Mouse (Mus musculus) liver, embryonic 14.5 days (tissue): Measurements from ENCODE around the gene Ccdc137. TPM values are rescaled to one million over a fixed set of nuclear protein-coding genes. Genes with fewer than 3 reads are reported as not detected.
A peak's percentile ranks its signal among the peaks of the same experiment; 100 is the strongest.

Experiments
- ATAC-seq: fragments of 200-750 bp; cut with Nextera tagmentation; 2 replicates; pipeline ENCODE4 v1.8.0; 2017; ENCODE audit warnings: moderate number of reproducible peaks, mild to moderate bottlenecking, moderate library complexity; ENCODE audit not compliant: insufficient read depth
- DNase-seq, 3 experiments: peaks; one replicate each; pipeline ENCODE4 v3.0.0-alpha.2; 2012 to 2013; ENCODE audit warnings: low read depth in 3 of 3, low spot score in 3 of 3
- H3K27ac ChIP-seq: fragments of 300-500 bp; sonication (generic); 2 replicates; pipeline ENCODE4 v1.5.1; 2014; ENCODE audit warnings: moderate library complexity, mild to moderate bottlenecking, control low read depth, inconsistent platforms
- H3K27me3 ChIP-seq: fragments of 300-500 bp; sonication (generic); 2 replicates; pipeline ENCODE4 v1.6.1; 2014; ENCODE audit warnings: mild to moderate bottlenecking, low read length, moderate library complexity; ENCODE audit not compliant: control insufficient read depth, insufficient read depth
- H3K36me3 ChIP-seq: fragments of 300-500 bp; sonication (generic); replicated peaks from 2 replicates; pipeline ENCODE4 v1.6.1; 2014; ENCODE audit warnings: low read depth; ENCODE audit not compliant: control insufficient read depth, insufficient read depth
- H3K4me1 ChIP-seq, 2 experiments: fragments of 200-500 bp in 1 of 2; fragments of 300-500 bp in 1 of 2; sonication (generic) in 1 of 2; replicated peaks; 2 replicates each; pipeline ENCODE4 v1.6.1; 2012 to 2014; ENCODE audit warnings: antibody characterized with exemption in 1 of 2, inconsistent platforms in 1 of 2, low read length in 1 of 2; ENCODE audit not compliant: control insufficient read depth in 2 of 2, insufficient read depth in 2 of 2
- H3K4me2 ChIP-seq: fragments of 300-500 bp; sonication (generic); 2 replicates; pipeline ENCODE4 v1.6.1; 2014; ENCODE audit warnings: low read depth, mild to moderate bottlenecking, control low read depth, moderate library complexity
- H3K4me3 ChIP-seq, 2 experiments: fragments of 200-500 bp in 1 of 2; fragments of 300-500 bp in 1 of 2; sonication (generic) in 1 of 2; 2 replicates each; pipeline ENCODE4 v1.5.1; 2012 to 2014; ENCODE audit warnings: low read depth in 2 of 2, low read length in 2 of 2, mild to moderate bottlenecking in 2 of 2, control low read depth in 1 of 2, inconsistent platforms in 1 of 2, moderate library complexity in 1 of 2; ENCODE audit not compliant: insufficient read depth in 1 of 2
- H3K9ac ChIP-seq: fragments of 300-500 bp; sonication (generic); replicated peaks from 2 replicates; pipeline ENCODE4 v1.6.1; 2014; ENCODE audit warnings: mild to moderate bottlenecking, control low read depth, moderate library complexity
- H3K9me3 ChIP-seq: fragments of 300-500 bp; sonication (generic); 2 replicates; pipeline ENCODE4 v1.6.1; 2016; ENCODE audit warnings: low read length, mixed read lengths; ENCODE audit not compliant: control insufficient read depth
- CTCF ChIP-seq: IDR thresholded peaks from 2 replicates; pipeline ENCODE4 v1.5.1; 2016; ENCODE audit warnings: antibody characterized with exemption, low read depth, control low read depth
- EP300 ChIP-seq: IDR thresholded peaks from 2 replicates; pipeline ENCODE4 v1.6.1; 2016; ENCODE audit warnings: antibody characterized with exemption, low read depth
- WGBS: fragments of 180-500 bp; shearing (Covaris S2); extraction: QIAGEN DNeasy Blood & Tissue Kit; methylation state at CpG from one replicate; pipeline ENCODE4 v1.1.7; 2014; ENCODE audit not compliant: insufficient replicate concordance; 5-methylcytosine and 5-hydroxymethylcytosine counted together
- polyA plus RNA-seq, 2 experiments: library from polyadenylated mRNA; depleted of rRNA in 1 of 2; stranded (reverse) in 1 of 2; unstranded in 1 of 2; fragments of >200 nt; fragmentation: Nextera tagmentation in 1 of 2; extraction: Ambion mirVana in 1 of 2; gene quantifications; 2 replicates each; pipeline versions ENCODE4 v1.2.1 to v1.2.3; 2012 to 2014

Gene Ccdc137
- polyA plus RNA-seq, 2 experiments = 11.1 to 15.9 TPM

DNA sequence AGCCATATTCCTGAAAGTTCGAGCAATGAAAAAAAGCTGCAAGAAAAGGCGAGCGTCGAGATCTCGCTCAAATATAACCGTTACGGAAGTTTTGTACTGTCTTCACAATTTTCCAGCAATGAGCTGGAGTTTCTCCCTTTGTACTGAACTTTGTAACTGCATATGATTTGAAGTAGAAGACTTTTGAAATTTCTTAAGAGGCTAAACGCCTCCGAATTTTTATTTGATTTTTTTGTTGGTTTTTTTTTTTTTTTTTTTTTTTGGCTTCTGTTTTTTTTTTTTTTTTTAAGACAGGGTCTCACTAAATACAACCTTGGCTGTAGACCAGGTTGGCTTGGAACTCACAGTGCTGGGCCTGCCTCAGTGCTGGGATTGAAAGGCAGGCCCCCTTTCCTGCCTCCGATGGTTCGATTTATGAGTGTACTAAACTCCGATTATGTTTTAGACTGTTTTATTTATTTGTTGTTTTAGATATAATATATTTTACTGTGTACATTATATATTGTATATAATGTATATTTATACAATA is 20.0 kb upstream of the Ccdc137 start:
- peak overlapping the region; percentile 93 for H3K4me2 ChIP-seq
- 27% methylated on average over 12 of the region's 12 CpGs for WGBS
- H3K27me3 ChIP-seq = no peaks in the 10 kb centered on the region
- H3K9ac ChIP-seq = peak overlapping the region; percentile 91
- peak overlapping the region; percentile 75 for H3K27ac ChIP-seq
- H3K4me3 ChIP-seq = peak overlapping the region; percentile 84 to 96
- peaks cover 9 to 10% of the 10 kb centered on the region in 2 experiments for H3K4me1 ChIP-seq
- ATAC-seq (no peak), DNase-seq (no peak)
- no peaks in the 10 kb centered on the region for H3K9me3 ChIP-seq
- TF ChIP-seq EP300 (no peak), CTCF (no peak)
- peaks cover 10% of the 10 kb centered on the region for H3K36me3 ChIP-seq

DNA sequence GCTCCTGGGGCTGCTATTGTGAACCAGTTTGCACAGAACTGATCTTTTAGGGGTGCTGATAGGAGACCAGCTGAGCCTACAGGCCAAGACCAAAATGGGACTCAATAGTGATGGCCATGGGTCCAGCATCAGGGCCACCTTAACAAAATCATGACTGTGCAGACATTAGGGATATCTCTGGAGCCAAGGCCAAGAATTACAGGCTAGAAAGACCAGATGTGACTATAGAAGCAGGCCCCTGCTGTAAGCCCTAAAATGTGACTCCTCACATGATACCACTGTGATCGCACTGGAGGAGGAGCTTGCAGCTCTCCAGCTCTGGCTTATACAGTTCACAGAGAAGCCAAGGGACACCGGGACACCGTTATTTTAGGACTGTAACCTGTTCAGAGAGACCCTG is 15.6 kb upstream of the Ccdc137 start, which contains the start of gene Tspan10:
TSS of gene Tspan10 (plus strand) at position 301 of the 400 bp plus-strand sequence.
- no peak within 1 kb of the TSS for H3K4me3 ChIP-seq
- H3K36me3 ChIP-seq = no peaks in the 10 kb centered on the region
- no peak for ATAC-seq
- no peak within 1 kb of the TSS for H3K27ac ChIP-seq
- no peaks in the 10 kb centered on the region for H3K9me3 ChIP-seq
- TF ChIP-seq CTCF (no peak), EP300 (no peak)
- no peaks in the 10 kb centered on the region for H3K4me1 ChIP-seq
- no peaks in the 10 kb centered on the region for H3K27me3 ChIP-seq
- no peak within 1 kb of the TSS for H3K9ac ChIP-seq
- DNase-seq = no peak
- no peak within 1 kb of the TSS for H3K4me2 ChIP-seq
- 73% methylated on average over 3 of the region's 3 CpGs for WGBS

GRCm38 (mm10) chr11:120442765-120443280 is 15.1 kb upstream of the Ccdc137 start:
- Histone ChIP-seq H3K9ac (no peak overlapping the region), H3K36me3 (no peaks in the 10 kb centered on the region), H3K9me3 (no peaks in the 10 kb centered on the region), H3K27me3 (no peaks in the 10 kb centered on the region), H3K4me2 (no peak overlapping the region), H3K4me1 (no peaks in the 10 kb centered on the region), H3K27ac (no peak overlapping the region), H3K4me3 (no peak overlapping the region)
- 74% methylated on average over 3 of the region's 3 CpGs for WGBS
- DNase-seq (no peak), ATAC-seq (no peak)
- TF ChIP-seq EP300 (no peak), CTCF (no peak)

GRCm38 (mm10) chr11:120444106-120444505 is 13.8 kb upstream of the Ccdc137 start:
- H3K36me3 ChIP-seq = no peaks in the 10 kb centered on the region
- 49% methylated on average over 6 of the region's 6 CpGs for WGBS
- no peak overlapping the region for H3K4me3 ChIP-seq
- no peaks in the 10 kb centered on the region for H3K9me3 ChIP-seq
- H3K27ac ChIP-seq = no peak overlapping the region
- DNase-seq = no peak
- H3K9ac ChIP-seq = no peak overlapping the region
- ATAC-seq = no peak
- no peak for TF ChIP-seq EP300
- no peak for TF ChIP-seq CTCF
- H3K4me2 ChIP-seq = no peak overlapping the region
- no peaks in the 10 kb centered on the region for H3K27me3 ChIP-seq
- H3K4me1 ChIP-seq = no peaks in the 10 kb centered on the region

DNA sequence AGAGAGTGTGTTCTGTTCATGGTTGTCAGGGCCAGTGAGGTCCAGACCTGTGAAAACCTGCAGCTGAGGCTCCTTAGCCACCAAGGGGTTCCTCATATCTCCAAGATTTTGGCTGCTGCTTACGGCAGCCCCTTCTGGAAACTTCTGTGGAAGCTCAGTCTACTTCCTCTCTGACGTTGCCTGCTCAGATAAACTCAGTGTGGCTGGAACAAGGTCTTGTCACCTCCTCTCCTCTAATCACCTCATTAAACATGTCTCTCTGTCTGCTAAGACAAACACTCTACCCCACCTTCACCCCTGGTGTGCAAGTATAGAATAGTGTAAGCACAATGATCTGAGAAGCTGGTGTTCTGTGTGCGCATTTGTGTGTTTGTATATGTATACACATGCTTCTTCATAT is 12.4 kb upstream of the Ccdc137 start:
- no peak overlapping the region for H3K27ac ChIP-seq
- no peak for ATAC-seq
- 49% methylated on average over 3 of the region's 3 CpGs for WGBS

More for the DNA sequence above, 12.4 kb upstream of the Ccdc137 start:
- H3K9me3 ChIP-seq = no peaks in the 10 kb centered on the region
- H3K27me3 ChIP-seq = no peaks in the 10 kb centered on the region
- no peak overlapping the region for H3K4me2 ChIP-seq
- no peak overlapping the region for H3K9ac ChIP-seq
- no peak overlapping the region for H3K4me3 ChIP-seq
- TF ChIP-seq EP300 (no peak), CTCF (no peak)
- H3K4me1 ChIP-seq = no peaks in the 10 kb centered on the region
- no peak for DNase-seq
- no peaks in the 10 kb centered on the region for H3K36me3 ChIP-seq
